ENCODE assay signal across 26 mouse cellular contexts in the genomic region with DNA sequence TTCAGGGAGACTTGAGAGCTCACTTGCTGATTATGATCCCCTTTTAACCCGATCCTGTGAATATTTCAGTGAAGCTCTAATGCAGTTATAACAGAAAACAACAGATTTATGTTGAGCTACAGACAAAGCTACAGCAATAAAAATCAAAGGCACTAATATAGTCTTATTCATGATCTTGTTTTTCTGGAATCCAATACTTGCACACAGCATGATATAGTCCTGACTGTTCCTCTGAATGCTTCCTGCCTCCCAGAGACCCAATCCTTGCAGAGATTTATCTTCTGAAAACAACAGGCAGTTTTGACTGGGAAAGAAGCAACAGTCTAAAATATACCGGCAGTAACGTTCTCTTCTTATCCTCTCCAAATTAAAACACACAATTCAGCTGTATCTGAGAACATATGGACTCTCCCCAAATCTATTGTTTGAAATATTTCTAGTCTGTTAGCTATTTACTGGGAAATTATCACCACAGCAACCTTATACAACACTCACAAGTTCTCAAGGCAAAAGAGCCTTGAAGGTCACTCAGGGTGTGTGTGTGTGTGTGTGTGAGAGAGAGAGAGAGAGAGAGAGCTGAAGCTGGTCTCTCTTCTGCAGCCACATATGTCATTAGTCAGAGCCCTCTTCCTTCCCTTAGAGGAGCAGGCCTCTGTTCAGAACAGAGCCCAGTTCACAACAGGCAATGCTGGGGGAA. TPM values are rescaled to one million over a fixed set of nuclear protein-coding genes. Genes with fewer than 3 reads are reported as not detected.
DNase-seq lines count a peak whose midpoint lies in the region; ATAC-seq lines count a peak whose summit lies in the region.
"Had no signal": no experiment of that assay in that cellular context is flagged by ENCODE, and none has a peak within 500 bp of the region (broad histone marks: within the 10 kb centered on the region; RNA-seq: fewer than 3 reads in every experiment).

No protein-coding gene starts in this region.

- no peaks in the 10 kb centered on the region for H3K27me3 ChIP-seq in heart, embryonic 10.5 days (ENCODE audit: insufficient read depth, poor library complexity, severe bottlenecking)
- no peaks in the 10 kb centered on the region for H3K27me3 ChIP-seq in kidney, embryonic 16.5 days (ENCODE audit: insufficient read depth, low read length)
- H3K27me3 ChIP-seq in neural tube, embryonic 12.5 days (replicated peaks): no peaks in the 10 kb centered on the region
- no peaks in the 10 kb centered on the region for H3K27me3 ChIP-seq in stomach, embryonic 16.5 days (ENCODE audit: control insufficient read depth, insufficient read depth, low read length)
- no peaks in the 10 kb centered on the region for H3K27me3 ChIP-seq in liver, embryonic 11.5 days (replicated peaks; ENCODE audit: control insufficient read depth, insufficient read depth, low read length)
- H3K27me3 ChIP-seq: forebrain, embryonic 12.5 days; limb, embryonic 13.5 days; stomach, embryonic 15.5 days had no signal

- WGBS in heart, embryonic 10.5 days: 58% methylated on average over 3 of the region's 3 CpGs
- WGBS in kidney, embryonic 16.5 days: 32% methylated on average over 3 of the region's 3 CpGs
- 69% methylated on average over 3 of the region's 3 CpGs for WGBS in neural tube, embryonic 12.5 days
- 38% methylated on average over 3 of the region's 3 CpGs for WGBS in stomach, embryonic 16.5 days
- WGBS in liver, embryonic 11.5 days: 59% methylated on average over 3 of the region's 3 CpGs

- DNase-seq in heart, embryonic 10.5 days (ENCODE audit: low spot score): no peak
- no peak for DNase-seq in heart, postnatal 25 days (ENCODE audit: low spot score)
- DNase-seq in kidney, adult 11 months: no peak
- DNase-seq in neural tube, embryonic 10.5 days (ENCODE audit: extremely low spot score, low spot score): no peak
- no peak for DNase-seq in liver, embryonic 11.5 days (ENCODE audit: low spot score)
- DNase-seq: cerebellum, postnatal 10 days; gastrocnemius, postnatal 10 days; heart, adult 11 months; layer of hippocampus, adult 9-11 months had no signal

- intact Hi-C loops in heart, postnatal 25 days (cut with DNase I): no loop called here

- H3K4me1 ChIP-seq in heart, embryonic 10.5 days: peaks cover 8% of the 10 kb centered on the region; the same call in 1 of the 2 replicates
- H3K4me1 ChIP-seq in kidney, embryonic 16.5 days (ENCODE audit: insufficient read depth, low read length): peaks cover 10% of the 10 kb centered on the region
- H3K4me1 ChIP-seq in neural tube, embryonic 12.5 days: 0 out of 2 replicates have a peak, but pooled peaks cover 4% of the 10 kb centered on the region
- H3K4me1 ChIP-seq in stomach, embryonic 16.5 days (ENCODE audit: control insufficient read depth, insufficient read depth, low read length): no peaks in the 10 kb centered on the region
- H3K4me1 ChIP-seq in liver, embryonic 11.5 days (replicated peaks; ENCODE audit: control insufficient read depth, insufficient read depth, low read length): no peaks in the 10 kb centered on the region

- H3K4me2 ChIP-seq in kidney, embryonic 16.5 days (replicated peaks; ENCODE audit: low read depth, low read length): no peak overlapping the region
- no peak overlapping the region for H3K4me2 ChIP-seq in neural tube, embryonic 12.5 days (replicated peaks)
- H3K4me2 ChIP-seq in stomach, embryonic 16.5 days (ENCODE audit: low read depth, low read length): no peak overlapping the region
- H3K4me2 ChIP-seq in liver, embryonic 11.5 days: no peak overlapping the region
- H3K4me2 ChIP-seq: forebrain, embryonic 12.5 days; limb, embryonic 13.5 days; stomach, embryonic 15.5 days had no signal

- peak overlapping the region; percentile 67 for H3K27ac ChIP-seq in heart, embryonic 10.5 days
- peak overlapping the region; percentile 54 for H3K27ac ChIP-seq in kidney, embryonic 16.5 days (ENCODE audit: low read length)
- no peak overlapping the region for H3K27ac ChIP-seq in neural tube, embryonic 12.5 days
- peak overlapping the region; percentile 18; the same call in 1 of the 2 replicates for H3K27ac ChIP-seq in stomach, embryonic 16.5 days (ENCODE audit: low read length)
- H3K27ac ChIP-seq in liver, embryonic 11.5 days (ENCODE audit: low read depth, low read length): no peak overlapping the region
- H3K27ac ChIP-seq: forebrain, embryonic 12.5 days; limb, embryonic 13.5 days; liver, embryonic 14.5 days; stomach, embryonic 15.5 days had no signal

- ATAC-seq in kidney, embryonic 16.5 days (ENCODE audit: low FRiP score, low TSS enrichment): peak; percentile 57
- no peak for ATAC-seq in neural tube, embryonic 12.5 days (ENCODE audit: low FRiP score, low read depth)
- ATAC-seq in stomach, embryonic 16.5 days (ENCODE audit: insufficient read depth, low FRiP score): no peak
- ATAC-seq in liver, embryonic 11.5 days (replicated peaks; ENCODE audit: low FRiP score): no peak
- ATAC-seq: activated CD4-positive, CD25-positive, alpha-beta regulatory T cell, adult 4 months; CD4-positive, CD25-positive, alpha-beta regulatory T cell, adult 4 months had no signal

- H3K4me3 ChIP-seq in heart, embryonic 10.5 days: no peak overlapping the region
- H3K4me3 ChIP-seq in kidney, embryonic 16.5 days (ENCODE audit: low read length): no peak overlapping the region
- H3K4me3 ChIP-seq in neural tube, embryonic 12.5 days: no peak overlapping the region
- H3K4me3 ChIP-seq in stomach, embryonic 16.5 days (replicated peaks; ENCODE audit: low read length): no peak overlapping the region
- H3K4me3 ChIP-seq in liver, embryonic 11.5 days (ENCODE audit: low read depth, low read length): no peak overlapping the region
- H3K4me3 ChIP-seq: forebrain, embryonic 12.5 days; limb, embryonic 13.5 days; stomach, embryonic 15.5 days had no signal

- no peaks in the 10 kb centered on the region for H3K36me3 ChIP-seq in heart, embryonic 10.5 days
- H3K36me3 ChIP-seq in kidney, embryonic 16.5 days (ENCODE audit: insufficient read depth, low read length): no peaks in the 10 kb centered on the region
- no peaks in the 10 kb centered on the region for H3K36me3 ChIP-seq in neural tube, embryonic 12.5 days
- no peaks in the 10 kb centered on the region for H3K36me3 ChIP-seq in stomach, embryonic 16.5 days (ENCODE audit: control insufficient read depth, insufficient read depth, low read length)
- no peaks in the 10 kb centered on the region for H3K36me3 ChIP-seq in liver, embryonic 11.5 days (ENCODE audit: control insufficient read depth, insufficient read depth, low read length)
- H3K36me3 ChIP-seq: forebrain, embryonic 12.5 days; G1E; limb, embryonic 13.5 days; stomach, embryonic 15.5 days had no signal

- H3K9ac ChIP-seq in kidney, embryonic 16.5 days (replicated peaks; ENCODE audit: low read length): 0 out of 2 replicates have a peak overlapping the region, but pooled peaks have one; percentile 6
- H3K9ac ChIP-seq in neural tube, embryonic 12.5 days: 0 out of 2 replicates have a peak overlapping the region, but pooled peaks have one; percentile 13
- peak overlapping the region; percentile 18; the same call in 1 of the 2 replicates for H3K9ac ChIP-seq in stomach, embryonic 16.5 days (ENCODE audit: low read length)
- H3K9ac ChIP-seq in liver, embryonic 11.5 days (ENCODE audit: low read depth, low read length): no peak overlapping the region
- H3K9ac ChIP-seq: forebrain, embryonic 12.5 days; limb, embryonic 13.5 days; liver, embryonic 14.5 days; stomach, embryonic 15.5 days had no signal

- no peaks in the 10 kb centered on the region for H3K9me3 ChIP-seq in heart, embryonic 10.5 days
- H3K9me3 ChIP-seq in kidney, embryonic 16.5 days (ENCODE audit: low read length): peaks cover 3% of the 10 kb centered on the region; the same call in 1 of the 2 replicates
- no peaks in the 10 kb centered on the region for H3K9me3 ChIP-seq in neural tube, embryonic 12.5 days
- H3K9me3 ChIP-seq in stomach, embryonic 16.5 days (replicated peaks; ENCODE audit: control insufficient read depth, low read length): no peaks in the 10 kb centered on the region
- no peaks in the 10 kb centered on the region for H3K9me3 ChIP-seq in liver, embryonic 11.5 days (ENCODE audit: control insufficient read depth, low read length)
- H3K9me3 ChIP-seq: forebrain, embryonic 12.5 days; stomach, embryonic 15.5 days had no signal

RNA-seq across cellular contexts. Expression of a gene that starts 16.8 kb away (rescaled TPM):
- polyA plus RNA-seq in heart, embryonic 10.5 days (2016; fragmentation: Nextera tagmentation; extraction: Ambion mirVana): 0.14 and 0.30 TPM in 2 replicates
- total RNA-seq in heart, postnatal 25 days (2021): not detected
- 0.45 and 0.50 TPM in 2 replicates for polyA plus RNA-seq in kidney, embryonic 16.5 days (2015; fragmentation: Nextera tagmentation; extraction: Ambion mirVana)
- not detected in 2 replicates for polyA plus RNA-seq in neural tube, embryonic 12.5 days (2016; fragmentation: Nextera tagmentation; extraction: Ambion mirVana)
- polyA plus RNA-seq in stomach, embryonic 16.5 days (2015; fragmentation: Nextera tagmentation; extraction: Ambion mirVana): 0.14 TPM in 1 of 2 replicates, not detected in the other
- 0.05 TPM in 1 of 2 replicates, not detected in the other for polyA plus RNA-seq in liver, embryonic 11.5 days (2014; fragmentation: Nextera tagmentation; extraction: Ambion mirVana)
- total RNA-seq: adrenal gland, postnatal 10 days; gastrocnemius, postnatal 10 days; hematopoietic stem cell, adult 5-6 weeks; megakaryocyte-erythroid progenitor cell, adult 5-6 weeks; midbrain, postnatal 0 days had no signal
- polyA plus RNA-seq: activated CD4-positive, CD25-positive, alpha-beta regulatory T cell, adult 4 months; G1E; heart, embryonic 14.5 days; liver, embryonic 14.5 days; midbrain, postnatal 0 days; thymus, postnatal 0 days; urinary bladder, adult 2 months had no signal

Comparison
In these comparisons a context has a peak if more than half of its experiments do, and no peak if none do; other contexts are left out.
1. H3K27ac ChIP-seq: peak in heart, embryonic 10.5 days (single experiment), kidney, embryonic 16.5 days (single experiment) and stomach, embryonic 16.5 days (single experiment); none in neural tube, embryonic 12.5 days (single experiment) and liver, embryonic 11.5 days (single experiment).